Mouse (Mus musculus) urinary bladder, adult 2 months (tissue): Measurements from ENCODE around the gene Actl6b. TPM values are rescaled to one million over a fixed set of nuclear protein-coding genes. Genes with fewer than 3 reads are reported as not detected.

Experiments
- DNase-seq: peaks from one replicate; pipeline ENCODE4 v3.0.0; 2022; ENCODE audit warnings: low spot score
- polyA plus RNA-seq: library from polyadenylated mRNA; depleted of rRNA; stranded (reverse); fragments of >200 nt; gene quantifications from 2 replicates; pipeline ENCODE4 v1.2.3, GENCODE M21; 2012

Gene Actl6b
- polyA plus RNA-seq, 1 experiment = 0.06 TPM

DNA sequence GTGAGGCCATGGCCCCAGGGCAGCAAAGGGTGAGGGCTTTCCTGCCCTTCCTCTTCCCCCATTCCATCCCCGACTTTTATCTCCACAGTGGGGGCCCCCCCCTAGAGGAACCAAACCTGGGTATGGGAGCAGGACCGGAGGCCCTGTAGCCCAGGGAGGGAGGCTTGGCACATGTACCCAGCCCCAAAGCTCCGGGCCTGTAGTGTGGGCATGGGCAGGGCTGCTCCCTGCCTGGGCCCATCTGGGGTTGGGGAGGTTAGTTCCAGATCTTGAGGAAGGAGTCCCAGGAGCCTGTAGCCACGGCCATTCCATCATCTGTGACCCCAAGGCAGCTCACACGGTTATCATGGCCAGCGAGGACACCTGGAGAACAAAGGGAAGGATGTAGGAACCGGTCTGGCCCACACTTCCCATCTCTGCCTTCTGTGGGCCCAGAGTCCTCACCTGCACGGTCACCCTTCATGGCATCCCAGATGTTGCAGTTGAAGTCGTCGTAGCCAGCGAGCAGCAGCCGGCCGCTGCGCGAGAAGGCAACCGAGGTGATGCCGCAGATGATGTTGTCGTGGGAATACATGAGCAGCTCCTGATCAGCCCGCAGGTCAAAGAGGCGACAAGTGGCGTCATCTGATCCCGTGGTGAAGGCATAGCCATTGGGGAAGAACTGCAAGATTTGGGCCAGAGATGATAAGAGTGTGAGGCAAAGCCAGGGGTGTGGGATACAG lies 24.9 kb upstream of the Actl6b start:
- DNase-seq = no peak

DNA sequence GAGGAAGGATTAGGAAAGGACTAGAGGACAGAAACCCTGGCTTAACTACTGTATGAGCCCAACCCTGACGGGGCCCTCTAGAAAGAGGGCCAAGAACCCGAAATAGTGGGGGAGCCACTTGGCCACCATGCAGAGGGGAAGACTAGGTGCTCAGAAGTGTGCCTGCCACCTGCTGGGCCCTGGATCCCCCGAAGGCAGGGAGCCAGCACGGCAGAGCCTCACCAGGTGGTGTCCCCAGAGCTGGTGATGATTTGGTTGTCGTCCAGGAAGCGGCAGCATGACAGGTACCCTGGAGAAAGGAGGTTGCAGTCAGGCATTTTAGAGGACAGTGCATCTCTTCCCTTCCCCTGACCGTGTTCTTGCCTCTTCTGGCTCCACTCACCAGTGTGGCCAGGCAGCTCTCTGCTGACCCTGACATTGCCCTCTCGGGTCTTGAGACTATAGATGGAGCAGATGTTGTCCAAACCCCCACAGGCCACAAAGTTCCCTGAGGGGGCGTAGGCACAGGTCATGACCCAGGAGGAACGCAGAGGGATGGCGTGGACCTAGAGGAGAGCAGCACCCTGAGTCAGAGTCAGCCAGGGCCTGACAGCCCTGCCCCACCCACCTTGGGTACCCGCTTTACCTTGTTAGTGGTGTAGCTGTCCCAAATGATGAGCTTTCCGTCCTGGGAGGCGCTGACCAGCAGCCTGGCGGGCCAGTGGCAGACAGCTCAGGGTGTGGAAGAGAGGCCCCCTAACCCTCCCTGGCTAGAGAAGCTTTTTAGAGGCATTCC lies 23.9 kb upstream of the Actl6b start:
- no peak for DNase-seq

DNA sequence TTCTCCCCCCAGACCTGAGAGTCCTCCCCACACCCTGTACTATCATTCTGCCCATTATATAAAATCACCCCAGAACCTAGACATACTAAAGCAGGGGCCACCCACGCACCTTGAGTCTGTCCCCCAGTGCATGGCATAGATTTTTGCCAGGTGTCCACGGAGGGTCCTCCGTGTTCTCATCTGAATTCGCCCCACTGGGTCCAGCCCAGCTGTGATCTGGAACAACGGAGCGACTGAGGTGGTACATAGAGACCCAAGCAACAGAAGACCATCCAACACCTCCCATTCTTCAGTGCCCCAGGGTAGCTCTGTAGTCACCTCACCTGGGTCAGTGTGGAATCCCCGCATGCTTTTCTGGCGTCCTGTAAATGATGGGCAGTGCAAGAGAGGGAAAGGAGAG lies 23.2 kb upstream of the Actl6b start:
- DNase-seq = no peak

DNA sequence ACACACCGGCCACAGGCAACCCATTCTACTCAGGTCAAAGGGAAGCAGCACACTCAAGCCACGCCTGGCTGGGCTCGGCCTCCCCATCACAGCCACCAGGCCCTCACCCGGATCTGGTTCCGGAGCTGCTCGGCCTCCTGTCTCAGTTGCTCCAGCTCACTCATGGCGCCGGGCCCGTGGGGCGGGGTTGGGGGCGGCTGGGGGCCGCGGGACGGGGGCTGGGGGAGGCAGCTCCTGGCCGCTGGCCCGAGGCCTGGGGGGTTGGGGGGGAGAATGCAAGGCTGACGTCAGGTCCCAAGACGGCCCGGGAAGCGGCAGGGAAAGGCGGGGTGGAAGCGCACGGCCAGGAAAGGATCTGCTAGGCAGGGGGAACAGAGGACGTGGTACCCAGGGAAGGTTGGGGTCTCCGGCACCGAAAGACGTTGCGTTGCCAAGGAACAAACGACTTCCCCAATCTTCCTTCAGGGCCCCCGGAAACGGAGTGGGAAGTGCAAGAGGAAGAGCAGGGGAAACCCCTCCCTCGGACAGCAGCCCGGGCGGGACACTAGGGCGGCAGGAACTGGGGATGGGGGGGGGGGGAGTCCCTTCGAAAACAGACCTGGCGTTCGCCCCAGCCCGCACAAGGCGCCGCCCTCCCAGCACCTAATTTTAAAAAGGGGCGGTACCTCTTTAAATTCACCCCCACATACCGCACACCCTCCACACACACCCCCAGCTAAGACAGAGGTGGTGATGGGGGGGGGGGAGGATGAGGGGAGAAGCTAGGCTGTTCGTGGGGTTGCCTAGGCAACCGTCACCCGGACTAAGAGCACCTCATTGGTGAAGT lies 22.5 kb upstream of the Actl6b start:
- no peak for DNase-seq

DNA sequence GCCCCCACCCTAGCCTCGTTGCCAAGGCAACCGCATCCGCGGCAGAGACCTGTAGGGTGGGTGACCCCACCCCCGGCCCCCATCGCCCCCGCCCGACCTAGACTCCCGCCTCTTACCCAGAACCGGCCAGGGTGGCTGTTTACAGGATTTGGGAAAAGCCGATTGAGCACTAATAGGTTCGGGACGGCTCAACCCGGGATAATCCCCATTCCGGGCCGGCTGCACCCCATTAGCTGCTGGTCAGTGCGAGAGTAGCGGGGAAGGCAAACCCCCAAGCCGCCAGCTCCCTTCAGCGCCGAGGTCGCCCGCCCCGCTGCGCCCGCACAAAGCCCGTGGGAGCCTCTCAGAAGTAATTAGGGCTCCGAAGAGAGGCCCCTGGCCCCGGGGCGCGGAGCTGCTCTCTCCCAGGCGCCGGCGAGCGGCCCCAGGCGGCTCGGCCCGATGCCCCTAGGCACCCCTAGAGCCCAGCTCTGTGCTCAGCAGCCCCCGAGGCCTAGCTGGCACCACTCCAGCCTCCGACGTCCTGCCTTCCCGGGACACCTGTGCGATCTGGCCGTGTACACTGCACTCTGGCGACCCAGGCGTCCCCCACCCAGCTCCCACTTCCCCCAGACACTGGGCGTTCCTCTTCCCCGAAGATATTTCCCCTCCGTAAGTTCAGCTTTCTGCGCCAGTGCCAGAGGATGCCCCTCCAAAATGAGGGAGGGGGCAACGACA lies 21.7 kb upstream of the Actl6b start:
- no peak for DNase-seq

DNA sequence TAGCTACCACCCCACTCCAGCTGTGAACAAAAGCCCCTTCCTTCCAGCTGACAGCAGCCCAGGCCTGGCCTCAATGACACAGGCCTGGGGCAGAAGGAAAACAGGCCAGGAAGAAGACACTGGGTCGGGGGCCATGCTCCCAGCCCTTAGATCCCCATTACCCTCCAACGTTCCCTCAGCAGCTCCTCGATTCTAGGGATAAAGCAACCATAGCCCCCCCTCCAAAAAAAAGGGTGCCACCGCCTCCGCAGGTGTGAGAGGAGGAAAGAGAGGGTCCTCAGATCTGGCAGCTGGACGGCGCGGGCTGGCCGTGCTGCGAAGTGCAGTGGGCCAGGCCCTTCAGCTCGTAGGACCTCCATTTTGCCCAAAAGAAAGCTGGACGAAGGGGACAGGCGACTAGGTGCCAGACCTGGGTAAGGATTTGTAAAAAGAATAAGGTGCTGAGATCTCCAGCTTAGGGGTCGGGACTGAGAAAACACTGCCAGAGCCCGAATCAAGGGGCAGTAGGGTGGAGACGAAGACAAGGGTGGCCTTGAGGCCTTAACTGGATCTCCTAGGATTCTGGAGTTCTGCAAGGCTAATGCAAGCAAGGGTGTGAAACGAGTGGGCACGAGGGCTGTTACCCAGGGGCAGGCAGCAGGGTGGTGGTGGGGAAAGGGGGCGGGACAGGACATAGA lies 21.0 kb upstream of the Actl6b start:
- no peak for DNase-seq

DNA sequence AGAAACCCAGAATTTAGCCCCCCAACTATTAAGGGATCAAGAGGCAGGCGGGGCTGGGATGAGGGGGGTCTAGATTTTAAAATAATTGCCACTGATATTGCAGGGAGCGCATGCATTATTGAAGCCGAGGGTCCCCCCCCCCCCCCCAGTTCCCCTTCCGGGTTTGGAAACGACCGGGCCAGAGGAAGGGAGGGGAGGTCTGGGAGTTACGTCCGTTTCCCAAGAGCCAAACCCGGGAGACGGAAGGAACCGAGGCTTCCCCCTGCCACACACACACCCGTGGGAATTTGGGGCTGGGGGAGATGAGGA lies 20.6 kb upstream of the Actl6b start:
- no peak for DNase-seq

DNA sequence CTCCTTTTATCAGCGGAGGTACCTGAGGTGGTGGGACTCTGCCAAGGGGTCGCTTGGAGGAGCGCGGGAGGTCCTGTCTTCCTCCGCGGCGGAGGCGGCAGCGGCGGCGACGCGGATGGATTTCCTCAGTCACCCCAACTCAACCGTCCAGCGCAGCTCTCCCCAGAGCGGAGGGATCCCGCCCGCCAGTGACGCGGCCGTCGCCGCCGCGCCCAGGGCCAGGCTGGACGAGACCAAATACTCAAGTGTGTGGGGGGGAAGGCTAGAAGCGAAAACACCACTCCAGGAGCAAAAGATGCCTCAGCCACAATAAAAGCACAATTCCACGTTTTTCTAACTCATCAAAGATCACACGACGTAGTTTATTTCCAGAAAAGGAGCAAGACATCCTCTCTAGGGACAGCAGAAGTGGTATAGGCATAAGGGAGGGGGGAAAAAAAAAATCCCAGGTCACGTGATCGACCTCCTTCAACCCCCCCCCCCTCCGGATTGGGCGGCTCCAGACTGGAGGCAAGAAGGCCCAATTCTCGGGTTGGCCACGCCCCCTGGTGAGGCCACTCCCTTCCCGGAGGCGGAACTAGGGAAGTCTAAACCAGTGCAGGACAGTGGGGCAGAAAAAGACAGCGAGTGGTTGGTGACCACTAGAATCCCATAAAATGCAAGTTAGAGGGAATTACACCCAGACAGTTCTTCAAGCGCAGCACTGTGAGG lies 20.0 kb upstream of the Actl6b start, which contains the start of the genes Epo and Gnb2:
Gene Epo, minus strand, starts transcription at position 126 of the 711 bp plus-strand sequence.
Gene Gnb2, minus strand, starts transcription at position 394 of the 711 bp plus-strand sequence.
- peak; percentile 92 for DNase-seq

DNA sequence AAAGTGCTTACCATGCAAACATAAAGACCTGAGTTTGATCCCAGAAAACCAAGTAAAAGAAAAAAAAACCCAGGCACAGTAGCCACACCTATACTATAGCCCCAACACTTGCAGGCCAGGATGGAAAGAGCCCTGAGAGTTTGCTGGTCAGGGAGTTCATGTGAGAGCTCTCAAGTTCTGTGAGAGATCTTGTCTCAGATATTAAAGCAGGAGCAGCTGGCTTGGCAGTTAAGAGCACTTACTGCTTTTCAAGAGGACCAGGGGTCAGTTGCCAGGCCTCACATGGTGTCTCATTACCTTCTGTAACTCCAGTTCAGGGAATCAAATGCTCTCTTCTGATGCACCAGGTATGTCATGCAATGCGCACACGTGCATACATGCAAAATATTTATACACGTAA lies 18.6 kb upstream of the Actl6b start:
- no peak for DNase-seq

DNA sequence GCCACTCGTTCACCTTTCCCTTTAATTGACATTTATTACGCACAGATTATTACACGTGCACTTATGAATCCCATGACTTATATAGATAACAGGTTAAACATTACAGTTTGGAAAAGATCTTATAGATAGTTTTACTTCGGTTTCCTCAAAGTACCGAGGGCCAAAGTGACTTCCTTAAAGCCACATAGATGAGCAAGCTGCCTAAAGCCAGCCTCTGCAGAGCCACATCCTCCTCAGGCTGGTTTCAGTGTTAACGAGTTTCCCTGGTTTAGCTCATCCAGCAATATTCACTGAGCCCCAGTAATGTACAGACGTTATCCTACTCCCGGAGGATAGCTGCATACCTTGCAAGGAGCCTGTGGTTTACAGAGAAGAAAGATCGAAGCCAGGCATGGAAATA lies 18.0 kb upstream of the Actl6b start:
- DNase-seq = no peak

DNA sequence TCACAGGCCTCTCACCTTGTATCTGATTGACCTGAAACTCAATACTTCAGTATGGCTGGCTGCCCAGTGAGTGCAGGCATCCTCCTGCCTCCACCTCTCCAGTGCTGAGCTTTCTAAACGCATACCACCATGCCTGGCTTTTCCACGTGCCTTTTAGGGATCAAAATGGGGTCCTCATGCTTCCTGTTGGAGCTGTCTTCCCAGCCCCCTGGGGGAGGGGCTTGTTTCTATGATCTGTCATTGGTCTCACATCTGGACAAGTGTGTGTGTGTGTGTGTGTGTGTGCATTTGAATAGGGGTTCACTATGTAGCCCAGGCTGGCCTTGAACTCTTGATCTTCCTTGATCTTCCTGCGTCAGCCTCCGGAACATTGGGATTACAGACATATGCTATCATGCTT lies 15.9 kb upstream of the Actl6b start:
- DNase-seq = no peak

DNA sequence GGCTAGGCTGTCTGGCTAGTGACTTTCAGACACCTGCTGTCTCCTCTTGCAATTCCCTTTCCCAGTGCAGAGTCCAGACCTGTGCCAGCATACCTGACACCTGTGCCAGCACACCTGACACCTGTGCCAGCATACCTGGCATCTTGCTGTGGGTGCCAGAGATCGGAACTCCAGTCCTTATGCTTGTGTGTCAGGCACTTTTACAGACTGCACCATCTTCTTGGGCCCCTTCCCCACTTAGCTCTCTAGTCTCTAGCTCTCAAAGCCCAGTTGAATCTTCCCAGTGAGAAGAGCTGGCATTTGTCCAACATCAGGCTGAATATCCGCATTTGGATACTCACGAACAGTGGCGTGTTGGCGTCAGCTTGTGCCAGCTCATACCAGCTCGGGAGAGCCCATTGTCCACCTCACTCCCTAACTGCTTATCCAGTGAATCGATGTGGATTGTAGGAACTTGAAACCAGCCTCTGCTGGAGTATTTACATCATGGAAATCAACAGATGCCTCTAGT lies 14.0 kb upstream of the Actl6b start:
- no peak for DNase-seq

DNA sequence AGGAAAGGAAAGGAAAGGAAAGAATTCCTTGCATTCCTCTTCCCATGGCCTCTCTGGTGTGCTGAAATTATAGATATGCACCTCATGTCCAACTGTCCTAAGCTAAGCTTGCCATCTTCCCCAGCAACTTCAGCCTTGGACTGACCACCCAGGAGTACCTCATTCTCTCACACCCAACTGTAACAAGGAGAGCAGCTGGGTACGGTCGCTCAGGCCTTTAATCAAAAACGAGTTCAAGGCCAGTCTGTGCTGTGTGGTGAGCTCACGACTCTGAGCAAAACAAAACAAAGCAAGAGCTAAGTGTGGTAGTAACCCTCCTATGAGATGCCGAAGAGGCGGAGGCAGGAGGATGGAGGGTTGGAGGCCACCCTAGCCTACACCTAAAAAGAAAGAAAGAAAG lies 12.3 kb upstream of the Actl6b start:
- no peak for DNase-seq

DNA sequence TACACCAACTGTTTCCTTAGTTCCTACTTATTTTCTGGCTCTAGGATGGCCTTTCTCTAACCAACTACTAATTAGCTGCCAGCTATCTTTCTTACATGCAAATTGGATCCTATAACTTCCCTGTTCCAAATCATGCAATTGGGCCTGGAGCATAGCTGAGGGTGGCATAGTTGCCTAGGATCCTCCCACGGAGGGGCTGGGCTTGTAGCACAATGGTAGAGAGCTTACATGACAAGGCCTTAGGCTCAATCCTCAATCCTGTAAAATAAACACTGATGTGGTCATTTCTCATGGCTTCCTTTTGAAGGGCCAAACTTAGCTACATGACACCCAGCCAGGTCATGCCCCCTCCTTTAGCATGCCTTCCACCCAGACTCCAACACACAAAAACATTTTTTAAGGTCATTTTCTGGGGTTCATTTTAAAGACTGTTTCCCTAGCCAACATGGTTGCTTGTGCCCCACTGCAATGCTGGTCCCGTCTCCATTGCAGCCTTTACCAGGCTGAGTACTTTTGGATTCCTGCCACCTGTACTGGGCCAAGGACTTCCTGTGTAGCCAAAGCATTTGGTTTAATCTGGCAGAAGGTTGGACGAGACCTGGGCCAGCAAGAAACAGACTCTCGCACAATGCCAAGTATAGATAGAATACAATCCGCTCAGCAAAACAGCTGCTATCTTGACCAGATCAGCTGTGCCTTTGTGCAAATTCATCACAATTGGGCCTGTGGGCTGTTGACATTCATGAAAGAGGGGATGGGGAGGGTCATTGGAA lies 11.4 kb upstream of the Actl6b start:
- DNase-seq = no peak

DNA sequence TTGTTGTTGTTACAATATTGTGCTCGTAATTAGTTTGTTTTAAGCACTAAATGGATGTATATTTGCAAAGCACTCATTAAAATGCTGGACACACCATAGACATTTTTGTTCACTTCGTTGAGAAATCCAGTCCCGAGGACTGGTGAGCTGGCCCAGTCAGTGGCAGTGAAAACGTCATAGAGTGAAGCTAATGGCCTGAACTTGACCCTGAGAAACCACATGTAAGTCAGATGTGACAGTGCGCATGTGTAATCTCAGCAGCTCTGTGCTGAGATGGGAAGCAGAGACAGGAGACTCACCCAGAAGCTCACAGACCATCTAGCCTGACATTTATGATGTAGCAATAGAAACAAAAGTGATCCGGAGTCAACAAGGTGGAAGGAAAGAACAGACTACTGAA lies 8.4 kb upstream of the Actl6b start:
- DNase-seq = no peak

DNA sequence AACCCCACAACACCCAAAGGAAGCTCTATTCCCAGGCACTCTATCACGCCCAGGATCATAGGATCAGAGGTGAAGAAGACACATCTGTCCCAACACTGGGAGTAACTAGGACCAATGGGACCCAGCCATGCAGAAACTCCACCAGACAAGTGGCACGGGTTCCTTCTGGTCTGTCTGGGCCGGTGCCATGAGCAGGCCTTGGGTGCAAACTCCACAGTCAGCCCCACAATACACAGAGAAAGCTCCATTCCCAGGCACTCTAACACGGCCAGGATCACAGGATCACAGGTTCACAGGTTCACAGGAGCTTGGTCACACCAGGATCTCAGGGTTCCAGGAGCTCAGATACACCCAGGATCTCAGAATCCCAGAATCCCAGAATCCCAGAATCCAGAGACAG lies 7.7 kb upstream of the Actl6b start:
- no peak for DNase-seq

DNA sequence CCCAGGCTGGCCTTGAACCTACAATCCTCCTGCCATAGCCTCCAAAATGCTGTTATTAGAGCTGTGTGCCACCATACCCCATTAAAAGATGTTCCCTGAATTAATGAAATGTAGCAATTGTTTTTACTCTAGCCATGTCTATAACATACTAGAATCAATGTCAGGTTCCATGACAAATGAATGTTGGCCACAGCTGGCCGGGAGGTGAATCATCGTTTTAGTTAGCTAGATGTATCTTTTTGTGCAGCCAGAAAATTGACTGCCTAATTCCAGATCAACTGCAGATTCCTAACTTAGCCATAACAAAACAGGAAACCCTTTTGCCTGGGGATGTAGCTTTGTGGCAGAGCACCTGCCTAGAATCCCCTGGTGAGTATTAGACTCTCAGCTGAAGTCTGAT lies 3.5 kb upstream of the Actl6b start:
- DNase-seq = no peak

DNA sequence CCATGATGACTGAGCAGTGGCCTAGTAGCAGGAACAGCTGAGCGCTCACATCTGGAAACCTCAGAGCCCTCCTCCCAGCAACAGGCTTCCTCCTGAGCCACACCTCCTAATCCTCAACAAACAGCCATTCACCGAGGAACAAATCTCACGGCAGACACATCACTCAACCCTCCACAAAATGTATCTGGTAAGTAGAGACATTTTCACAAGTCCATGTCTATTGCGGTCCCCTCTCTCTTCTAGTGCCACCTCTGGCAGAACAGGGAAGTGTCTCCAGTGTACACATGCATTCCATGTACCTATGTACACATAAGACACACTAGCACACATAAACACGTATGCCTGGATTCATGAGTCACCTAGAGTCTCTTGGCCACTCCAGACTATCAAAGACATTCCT lies 2.2 kb upstream of the Actl6b start:
- DNase-seq = no peak

DNA sequence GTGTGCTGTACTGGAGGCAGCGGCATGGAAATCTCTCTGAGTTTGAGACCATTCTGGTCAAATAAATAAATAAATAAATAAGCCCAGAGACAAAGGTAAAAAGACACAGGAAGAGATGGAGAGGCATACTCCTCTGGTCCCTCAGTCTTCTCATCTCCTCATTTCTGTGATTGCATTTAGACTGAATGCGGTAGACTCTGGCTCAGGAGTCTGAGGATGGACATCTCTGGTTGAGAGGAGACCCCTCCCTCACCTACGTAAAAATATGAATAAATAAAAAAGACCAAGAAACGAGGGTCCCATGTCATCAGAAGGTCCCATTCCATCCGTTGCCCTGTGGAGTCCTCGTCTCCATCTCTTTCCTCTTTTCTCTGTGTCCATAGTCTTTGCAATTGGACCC lies 317 bp upstream of the Actl6b start:
- DNase-seq = no peak

DNA sequence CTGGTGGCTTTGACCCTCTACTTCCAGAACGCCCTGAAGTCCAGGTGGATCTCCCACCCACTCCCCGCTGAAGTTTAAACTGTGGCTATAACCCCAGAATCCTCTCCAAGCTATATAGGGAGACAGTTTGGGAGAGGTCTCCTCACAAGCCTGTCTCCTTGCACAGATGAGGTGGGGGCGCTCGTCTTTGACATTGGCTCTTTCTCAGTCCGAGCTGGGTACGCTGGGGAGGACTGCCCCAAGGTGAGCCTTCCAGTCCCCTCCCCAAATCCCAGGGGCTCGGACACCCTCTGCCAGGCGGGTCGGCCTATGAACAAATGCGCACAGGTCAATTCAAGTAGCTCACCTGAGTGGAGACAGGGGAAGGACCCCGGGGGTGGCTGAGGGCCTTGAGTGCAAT lies 581 bp downstream of the Actl6b start:
- DNase-seq = no peak
